Mouse (Mus musculus) left cerebral cortex, adult 2 months (tissue): ENCODE data around the gene Sema6c. TPM values are rescaled to one million over a fixed set of nuclear protein-coding genes. Genes with fewer than 3 reads are reported as not detected.

Source experiments
- DNase-seq, 2 experiments: peaks; one replicate each; pipeline ENCODE4 v3.0.0; 2021 to 2022; ENCODE audit warnings: low spot score in 2 of 2, mixed read lengths in 1 of 2; ENCODE audit errors: extremely low spot score in 1 of 2
- H3K27ac ChIP-seq: fragments of 200-600 bp; 2 replicates; pipeline ENCODE4 v1.8.1; 2022
- H3K4me3 ChIP-seq: fragments of 200-600 bp; 2 replicates; pipeline ENCODE4 v1.8.1; 2022
- CTCF ChIP-seq: fragments of 200-600 bp; IDR thresholded peaks from 2 replicates; pipeline ENCODE4 v1.8.1; 2022; ENCODE audit warnings: antibody characterized with exemption, mild to moderate bottlenecking, moderate library complexity
- intact Hi-C: fragments of 180-260 bp; cut with DNase I; formaldehyde crosslinking; loops from one replicate; pipeline ENCODE4 v1.15.1; 2025
- total RNA-seq, 2 experiments: library from RNA; stranded (reverse); gene quantifications; 2 replicates each; pipeline ENCODE4 v1.2.3; 2021

Sema6c gene
- total RNA-seq, 2 experiments from 2014 or later, result 24.8 to 26.5 TPM

GRCm38 (mm10) chr3:95173256-95173949 is 13.1 kb downstream of the Sema6c start:
- no peak for TF ChIP-seq CTCF
- Histone ChIP-seq H3K4me3 (peak overlapping the region; percentile 32), H3K27ac (no peak overlapping the region)
- no peak for DNase-seq
- intact Hi-C loops, result no loop called here

DNA sequence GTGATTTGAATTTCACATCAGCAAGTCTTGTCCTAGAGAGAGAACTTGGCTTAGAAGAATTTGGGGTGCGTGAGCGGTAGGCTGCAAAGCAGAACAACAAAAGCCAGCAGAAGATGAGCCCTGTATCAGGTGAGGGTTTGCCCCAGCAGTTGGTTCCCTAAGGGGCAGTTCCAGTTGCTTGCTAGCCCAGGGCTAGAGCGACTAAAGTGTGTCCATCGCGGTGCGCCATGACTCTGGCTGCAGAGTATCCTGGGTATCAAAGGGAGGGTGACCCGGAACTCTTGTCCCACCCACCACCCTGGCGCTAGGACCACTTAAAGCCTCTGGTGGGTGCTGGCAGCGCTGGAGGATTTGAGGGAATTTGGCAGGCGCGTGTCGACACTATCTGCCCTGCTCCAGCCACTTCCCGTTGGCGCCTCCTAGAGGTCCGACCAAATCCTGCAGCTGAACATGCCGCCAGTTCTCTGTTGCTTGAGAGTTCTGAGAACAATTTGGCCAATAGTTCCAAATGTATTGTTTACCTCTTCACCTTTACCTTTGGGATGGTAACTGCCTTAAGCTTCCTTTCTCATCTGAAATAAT is 13.8 kb downstream of the Sema6c start:
- Histone ChIP-seq H3K4me3 (peak overlapping the region; percentile 32), H3K27ac (no peak overlapping the region)
- intact Hi-C loops, result loop anchor here (1.0 kb wide), 1 partner anchor 32 kb away; the partner anchor contains the start of gene Tnfaip8l2
- DNase-seq, result peak; percentile 62 to 79
- peak; percentile 88 for TF ChIP-seq CTCF

DNA sequence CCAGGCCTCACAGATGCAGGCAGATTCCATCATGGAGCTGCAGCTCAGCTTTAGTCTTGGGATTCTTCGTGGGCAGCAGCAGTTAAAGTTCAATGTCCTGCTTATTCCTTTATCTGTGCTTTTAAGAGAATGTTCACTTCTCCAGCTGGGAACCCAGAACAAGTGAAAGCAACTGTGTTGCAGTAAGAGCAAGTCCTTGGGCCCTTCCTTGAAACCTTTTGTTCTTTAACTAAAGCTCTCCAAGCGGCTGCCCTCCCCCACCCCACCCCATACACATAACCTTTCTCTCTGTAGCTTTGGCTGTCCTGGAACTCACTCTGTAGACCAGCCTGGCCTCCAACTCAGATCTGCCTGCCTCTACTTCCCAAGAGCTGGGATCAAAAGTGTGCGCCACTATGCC is 16.2 kb downstream of the Sema6c start:
- H3K27ac ChIP-seq, result no peak overlapping the region
- no peak for DNase-seq
- intact Hi-C loops, result no loop called here
- TF ChIP-seq CTCF, result no peak
- H3K4me3 ChIP-seq, result no peak overlapping the region

DNA sequence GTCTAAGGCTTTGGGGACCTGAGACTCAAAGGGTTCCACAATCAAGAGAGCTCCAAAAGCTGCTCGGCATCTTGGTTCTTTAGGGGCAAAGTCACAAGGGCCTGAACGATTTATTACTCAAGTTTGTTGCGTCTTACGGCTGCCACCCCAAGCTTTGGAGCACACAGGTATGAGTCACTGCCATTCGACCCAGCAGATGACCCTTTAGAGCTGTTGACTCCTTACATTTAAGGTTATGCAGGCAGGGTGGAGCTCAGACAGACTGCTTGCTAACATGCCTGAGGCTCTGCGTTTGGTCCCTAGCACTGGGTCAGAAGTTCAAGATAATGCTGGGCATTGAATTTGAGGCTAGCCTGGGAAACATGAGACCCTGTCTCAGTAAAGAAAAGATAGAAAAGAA is 17.3 kb downstream of the Sema6c start:
- Histone ChIP-seq H3K27ac (no peak overlapping the region), H3K4me3 (no peak overlapping the region)
- no peak for TF ChIP-seq CTCF
- DNase-seq, result no peak
- intact Hi-C loops, result no loop called here

GRCm38 (mm10) chr3:95178948-95179347 is 18.7 kb downstream of the Sema6c start:
- intact Hi-C loops, result no loop called here
- Histone ChIP-seq H3K27ac (no peak overlapping the region), H3K4me3 (no peak overlapping the region)
- no peak for DNase-seq
- TF ChIP-seq CTCF, result no peak

DNA sequence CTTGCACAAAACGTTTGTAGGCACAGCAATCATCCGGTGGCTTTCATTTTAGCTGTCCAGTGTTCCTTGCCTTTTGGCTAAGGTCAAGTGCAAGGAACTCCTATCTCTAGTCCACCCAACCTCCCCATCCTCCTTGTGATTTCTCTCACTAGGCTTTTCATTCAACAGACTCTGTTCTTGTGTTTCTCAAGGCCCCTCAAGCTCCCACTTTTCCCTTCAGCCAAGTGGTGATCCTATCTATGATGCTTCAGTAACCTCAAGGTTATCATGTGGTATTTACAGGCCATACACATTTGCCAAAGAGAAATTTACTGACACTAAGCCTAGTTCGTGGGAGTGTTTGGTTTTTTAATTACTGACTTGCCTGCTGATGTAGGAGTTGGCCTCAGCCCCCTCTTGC is 19.6 kb downstream of the Sema6c start:
- no peak for TF ChIP-seq CTCF
- no peak overlapping the region for H3K4me3 ChIP-seq
- no peak for DNase-seq
- intact Hi-C loops, result no loop called here
- H3K27ac ChIP-seq, result no peak overlapping the region

- Histone ChIP-seq H3K4me3 (no peak overlapping the region), H3K27ac (no peak overlapping the region)
- intact Hi-C loops, result loop anchor here (2.0 kb wide), 1 partner anchor 19 kb away; no protein-coding TSS in a partner anchor
These were observed 21.6 kb downstream of the Sema6c start for GRCm38 (mm10) chr3:95181841-95182240.

DNA sequence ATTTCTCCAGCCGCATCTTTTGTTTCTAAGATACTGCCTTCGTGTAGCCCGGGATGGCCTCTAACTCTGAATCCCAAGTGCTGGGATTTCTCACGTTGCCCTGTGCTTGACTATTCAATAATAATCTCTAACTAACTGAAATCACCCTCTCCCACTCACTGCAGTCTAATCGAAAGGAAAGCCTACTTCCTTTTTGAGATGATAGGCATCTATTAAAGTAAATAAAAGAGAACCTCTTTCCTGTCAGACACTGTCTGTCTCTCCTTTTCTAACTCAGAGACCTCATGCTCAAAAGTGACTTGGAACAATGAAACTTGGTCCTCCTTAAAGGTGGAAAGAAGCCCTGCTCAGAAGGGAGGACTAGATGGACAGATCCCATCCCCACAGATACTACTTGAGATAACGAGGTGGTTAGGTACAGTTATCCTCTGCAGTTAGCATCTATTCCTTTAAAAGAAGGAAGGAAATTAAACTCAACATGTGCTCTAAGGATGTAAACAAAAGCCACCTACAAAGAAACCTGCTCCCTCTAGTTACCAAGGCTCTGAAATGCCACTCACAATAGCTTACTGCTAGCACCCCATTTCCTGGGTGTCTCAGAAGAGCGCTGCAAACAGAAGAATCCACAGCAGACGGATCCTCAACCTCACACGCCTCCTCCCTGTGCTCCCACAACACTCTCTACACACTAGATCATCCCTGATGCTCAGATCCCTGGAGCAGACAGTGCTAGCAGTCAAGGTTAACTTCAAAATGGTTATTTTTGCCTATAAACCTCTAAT is 24.7 kb downstream of the Sema6c start:
- no peak for DNase-seq
- H3K27ac ChIP-seq, result no peak overlapping the region
- H3K4me3 ChIP-seq, result no peak overlapping the region
- no peak for TF ChIP-seq CTCF
- intact Hi-C loops, result no loop called here

More at GRCm38 (mm10) chr3:95181841-95182240, 21.6 kb downstream of the Sema6c start:
- TF ChIP-seq CTCF, result no peak
- no peak for DNase-seq

DNA sequence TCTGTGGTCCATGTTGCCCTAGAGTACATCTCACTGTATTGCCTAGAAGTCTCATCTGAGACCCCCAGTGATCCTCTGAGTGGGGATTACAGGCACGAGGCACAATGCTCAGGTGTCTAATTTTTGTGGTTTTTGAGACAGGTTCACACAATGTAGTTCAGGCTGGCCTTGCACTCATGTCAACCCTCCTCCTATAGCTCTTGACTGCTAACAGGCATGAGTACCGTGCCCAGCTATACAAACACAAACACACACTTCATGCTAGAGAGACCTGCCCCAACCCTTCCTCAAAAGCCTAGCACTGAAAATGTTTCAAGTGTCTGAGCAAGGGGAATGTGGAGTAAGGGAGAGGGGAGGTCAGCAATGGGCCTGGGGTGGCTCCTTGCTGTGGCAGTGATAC is 25.8 kb downstream of the Sema6c start:
- TF ChIP-seq CTCF, result no peak
- intact Hi-C loops, result no loop called here
- H3K4me3 ChIP-seq, result no peak overlapping the region
- DNase-seq, result no peak
- no peak overlapping the region for H3K27ac ChIP-seq

DNA sequence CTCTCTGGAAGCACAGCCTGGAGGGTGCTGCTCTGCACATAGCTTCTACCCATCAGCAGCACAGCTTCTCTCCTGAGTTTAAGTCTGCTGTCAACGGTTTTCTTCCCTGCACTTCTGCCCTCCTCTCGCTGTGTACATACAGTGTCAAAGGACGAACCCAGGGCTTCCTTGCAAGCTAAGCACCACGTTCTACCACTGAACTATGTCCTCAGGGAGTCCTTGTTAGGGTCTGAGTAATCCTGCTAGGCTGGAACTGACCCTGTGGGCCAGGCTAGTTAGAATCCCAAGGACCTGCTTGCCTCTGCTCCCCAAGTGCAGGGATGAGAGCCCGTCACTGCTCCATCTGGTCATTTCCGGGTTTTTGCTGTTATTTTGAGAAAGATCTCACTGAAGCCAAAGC is 26.6 kb downstream of the Sema6c start:
- DNase-seq, result no peak
- Histone ChIP-seq H3K4me3 (no peak overlapping the region), H3K27ac (no peak overlapping the region)
- TF ChIP-seq CTCF, result no peak
- intact Hi-C loops, result no loop called here

- intact Hi-C loops, result no loop called here
- Histone ChIP-seq H3K27ac (no peak overlapping the region), H3K4me3 (no peak overlapping the region)
- no peak for TF ChIP-seq CTCF
- no peak for DNase-seq
These were observed 34.5 kb downstream of the Sema6c start for GRCm38 (mm10) chr3:95194721-95195135.

DNA sequence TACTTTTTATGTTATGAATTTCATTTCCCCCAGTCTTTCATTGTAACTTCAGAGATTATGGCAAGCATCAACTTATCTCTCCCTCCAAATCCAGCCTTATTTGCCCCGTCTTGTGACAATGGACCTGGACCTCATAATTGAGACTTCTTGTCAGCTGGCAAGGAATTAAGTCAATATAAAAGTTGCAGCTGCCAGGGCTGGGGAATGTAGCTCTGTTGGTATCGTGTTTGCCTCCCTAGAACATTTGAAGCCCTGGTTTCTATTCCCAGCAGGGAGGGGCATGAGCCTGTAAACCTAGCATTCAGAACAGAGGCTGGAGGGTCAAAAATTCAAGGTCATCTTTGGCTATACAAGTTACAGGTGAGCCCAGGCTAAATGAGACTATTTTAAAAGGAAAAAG is 35.5 kb downstream of the Sema6c start:
- no peak for DNase-seq
- H3K27ac ChIP-seq, result no peak overlapping the region
- TF ChIP-seq CTCF, result no peak
- no peak overlapping the region for H3K4me3 ChIP-seq
- intact Hi-C loops, result no loop called here
